Mouse (Mus musculus) gonadal fat pad, adult 2 months (tissue): ENCODE results near the gene Plet1. TPM values are rescaled to one million over a fixed set of nuclear protein-coding genes. Genes with fewer than 3 reads are reported as not detected.
A peak's percentile ranks its signal among the peaks of the same experiment; 100 is the strongest.

ENCODE experiments used
- DNase-seq: peaks from one replicate; pipeline ENCODE4 v3.0.0-alpha.2; 2012; ENCODE audit warnings: low read depth
- polyA plus RNA-seq: library from polyadenylated mRNA; depleted of rRNA; stranded (reverse); fragments of >200 nt; gene quantifications from 2 replicates; pipeline ENCODE4 v1.2.3, GENCODE M21; 2012

Gene Plet1
- polyA plus RNA-seq, 1 experiment = 33.1 TPM

DNA sequence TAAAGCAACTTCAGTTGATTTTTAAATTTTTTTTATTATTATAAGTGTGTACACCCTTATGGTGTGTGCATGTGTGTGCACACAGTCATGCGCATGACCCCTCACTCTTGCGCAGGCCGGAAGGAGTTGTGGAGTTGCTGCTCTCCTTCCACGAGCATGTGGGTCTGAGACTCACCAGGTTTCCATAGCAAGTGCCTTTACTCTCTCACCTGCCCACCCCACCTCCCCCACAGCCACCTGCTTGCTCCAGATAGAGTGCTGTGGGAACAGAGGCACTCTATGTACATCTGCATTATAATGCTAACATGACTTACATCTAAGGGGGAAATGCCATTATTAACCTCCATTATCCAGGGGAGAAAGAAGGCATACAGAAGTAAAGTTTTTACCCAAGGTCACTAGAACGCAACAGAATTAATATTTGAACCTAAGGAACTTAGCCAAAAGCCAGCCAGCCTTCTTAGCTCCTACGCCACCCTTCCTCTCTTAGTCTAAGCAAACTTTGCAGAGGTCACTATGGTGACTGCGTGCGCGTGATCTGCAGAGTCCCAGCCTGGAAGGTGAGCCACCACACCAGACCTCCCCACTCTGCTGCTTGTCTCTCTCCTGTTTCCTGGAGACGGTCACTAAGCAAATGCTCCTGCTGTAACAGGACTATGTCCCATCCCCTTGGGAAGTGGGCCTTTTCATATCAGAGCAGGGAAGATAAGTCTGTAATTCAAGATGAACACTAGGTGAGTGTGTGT, 1.3 kb downstream of the Plet1 start:
- DNase-seq = no peak

DNA sequence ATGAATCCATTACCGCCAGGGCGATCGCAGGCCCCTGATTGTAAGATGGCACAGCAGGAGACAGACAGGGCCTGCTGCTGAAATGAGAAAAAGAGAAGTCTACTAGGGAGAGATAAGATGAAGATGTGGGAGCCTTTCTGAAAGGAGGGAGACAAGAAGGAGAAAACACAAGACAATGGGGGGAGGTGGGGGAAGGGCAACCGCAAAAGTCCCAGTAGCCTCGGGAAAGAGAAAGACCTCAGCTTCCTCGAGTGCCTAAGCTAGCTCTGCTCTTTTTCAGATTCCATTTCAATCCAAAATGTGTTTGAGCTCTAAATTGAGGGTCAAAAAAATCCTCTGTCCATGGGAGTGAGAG, 1.8 kb downstream of the Plet1 start:
- DNase-seq = no peak

DNA sequence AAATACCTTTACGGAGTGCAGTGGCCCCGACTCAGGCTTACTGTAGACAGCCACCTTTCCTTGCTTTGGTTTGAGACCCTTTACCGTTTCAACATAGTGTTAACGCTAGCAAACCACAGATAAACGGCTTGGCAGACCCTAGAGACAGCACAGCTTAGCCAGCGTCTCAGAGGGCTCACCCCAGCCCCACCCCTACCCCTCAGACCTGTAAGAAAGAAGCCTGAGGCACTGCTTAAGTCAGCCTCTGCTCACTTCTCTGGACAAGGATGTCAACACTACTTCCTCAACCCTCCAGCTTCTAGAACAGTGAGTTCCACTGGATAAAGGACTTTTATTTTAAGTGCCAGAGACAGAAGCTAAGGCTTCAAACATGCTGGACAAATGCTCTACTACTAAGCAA, 2.2 kb downstream of the Plet1 start:
- DNase-seq = no peak

DNA sequence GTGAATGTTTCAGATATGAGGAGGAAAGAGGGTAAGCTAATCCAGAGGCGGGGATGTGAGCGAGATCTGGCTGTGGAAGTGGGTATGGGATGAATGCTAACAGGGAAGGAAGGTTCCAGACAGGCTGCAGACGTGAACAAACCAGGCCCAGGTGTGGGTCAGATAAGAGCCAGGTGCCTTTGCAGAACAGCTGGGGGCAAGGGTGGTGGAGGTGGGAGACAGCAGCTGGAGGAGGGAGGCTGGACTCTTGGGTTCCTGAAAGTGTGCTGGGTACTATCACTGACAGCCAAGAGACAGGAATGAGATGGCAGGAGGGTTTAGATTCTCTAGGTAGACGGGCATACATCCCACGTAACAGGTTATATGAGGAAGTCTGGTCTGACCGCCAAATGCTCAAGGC, 2.8 kb downstream of the Plet1 start:
- DNase-seq = no peak

DNA sequence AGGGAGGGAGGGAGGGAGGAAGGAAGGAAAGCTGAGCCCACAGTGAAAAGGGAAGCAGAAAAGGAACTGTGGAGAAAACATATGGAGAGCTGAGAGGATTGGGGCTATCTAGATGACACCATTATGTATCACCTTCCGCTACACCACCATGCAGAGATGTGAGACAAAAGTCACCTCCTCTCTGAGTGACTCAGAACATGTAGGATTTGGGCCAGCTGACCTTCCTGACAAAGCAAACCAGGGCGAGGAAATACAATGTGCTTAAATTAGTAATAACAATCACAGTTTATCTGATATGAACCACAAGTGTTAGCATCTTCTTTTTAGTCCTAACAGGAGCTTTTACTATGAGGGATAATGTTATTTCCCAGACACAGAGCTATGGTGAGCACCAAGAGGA, 3.2 kb downstream of the Plet1 start:
- no peak for DNase-seq

DNA sequence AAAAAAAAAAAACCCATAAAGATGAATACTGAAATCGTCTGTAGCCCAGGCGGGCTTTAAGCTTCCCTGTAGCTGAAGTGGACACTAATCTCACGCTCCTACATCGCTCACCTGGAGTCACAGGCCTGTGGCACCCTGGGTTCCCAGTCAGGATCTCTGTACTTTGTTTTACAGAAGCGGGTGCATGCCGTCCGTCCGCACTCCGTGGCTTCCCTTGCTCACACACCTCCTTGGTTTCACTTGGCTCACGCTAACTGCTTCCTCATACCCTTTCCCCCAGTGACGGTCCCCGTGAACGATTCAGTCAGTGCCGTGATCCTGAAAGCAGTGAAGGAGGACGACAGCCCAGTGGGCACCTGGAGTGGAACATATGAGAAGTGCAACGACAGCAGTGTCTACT, 4.5 kb downstream of the Plet1 start:
- no peak for DNase-seq

DNA sequence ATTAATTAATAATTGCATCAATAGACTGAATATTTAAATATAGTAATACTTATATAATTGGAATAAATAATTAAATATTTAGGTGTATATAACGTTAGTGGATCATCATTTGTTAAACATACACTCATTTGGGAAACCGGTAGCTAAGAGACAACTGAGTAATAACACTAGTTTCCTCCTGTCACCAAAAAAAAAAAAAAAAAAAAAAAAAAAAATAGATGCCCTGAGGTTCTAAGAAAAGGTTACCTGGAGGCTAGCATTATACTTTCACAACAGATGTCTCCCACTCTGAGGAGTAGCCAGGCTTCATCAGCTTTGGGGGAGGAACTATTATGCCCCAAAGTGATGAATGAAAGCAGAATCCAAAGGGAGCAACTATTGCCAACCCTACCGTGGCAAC, 5.5 kb downstream of the Plet1 start:
- DNase-seq = no peak

DNA sequence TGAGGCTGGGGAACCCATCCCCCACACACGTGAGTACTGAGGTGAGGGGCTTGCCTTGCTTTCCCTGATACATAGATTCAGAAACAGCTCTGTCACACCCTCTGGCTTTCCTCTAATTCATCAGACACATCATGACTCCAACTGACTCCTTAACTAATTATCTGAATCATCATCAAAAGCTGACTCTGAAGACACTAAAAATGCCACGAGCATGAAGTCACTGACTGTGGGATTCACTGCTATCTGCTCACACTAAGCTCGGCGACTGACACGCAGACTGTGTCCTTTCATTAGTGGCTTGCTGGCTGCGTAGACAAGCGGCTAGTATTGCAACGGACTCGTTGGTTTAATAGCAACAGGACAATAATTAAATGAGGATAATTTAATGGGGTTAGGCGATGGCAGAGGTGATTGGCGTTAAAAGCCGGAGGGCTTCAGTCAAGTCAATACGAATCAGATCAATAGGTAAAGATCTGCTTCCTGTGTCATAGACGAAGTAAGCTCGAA, 6.2 kb downstream of the Plet1 start:
- no peak for DNase-seq

DNA sequence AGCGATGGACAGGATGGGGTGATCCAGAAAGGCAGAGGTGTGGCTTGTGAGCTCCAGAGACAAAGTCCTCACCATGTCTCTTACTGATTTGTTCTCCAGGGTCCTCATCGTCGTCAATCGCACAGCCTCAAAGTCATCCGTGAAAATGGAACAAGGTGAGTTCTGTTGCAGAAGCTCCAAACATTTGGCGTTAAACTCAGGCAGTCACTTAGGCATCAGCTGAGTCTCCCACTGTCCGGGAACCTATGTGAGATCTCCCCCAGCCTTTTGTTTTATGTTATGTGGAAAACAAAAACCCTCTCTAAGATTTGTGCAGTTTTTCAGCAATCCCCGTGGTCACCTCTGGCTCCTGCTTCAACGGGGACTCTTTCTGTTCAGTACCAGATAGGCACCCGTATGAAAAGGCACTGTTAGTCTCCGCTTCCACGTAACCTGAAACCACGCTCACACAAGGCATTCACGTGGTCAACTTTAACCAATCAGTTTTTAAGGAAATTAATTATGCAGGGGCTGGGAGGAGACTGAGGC, 6.7 kb downstream of the Plet1 start:
- DNase-seq = no peak

DNA sequence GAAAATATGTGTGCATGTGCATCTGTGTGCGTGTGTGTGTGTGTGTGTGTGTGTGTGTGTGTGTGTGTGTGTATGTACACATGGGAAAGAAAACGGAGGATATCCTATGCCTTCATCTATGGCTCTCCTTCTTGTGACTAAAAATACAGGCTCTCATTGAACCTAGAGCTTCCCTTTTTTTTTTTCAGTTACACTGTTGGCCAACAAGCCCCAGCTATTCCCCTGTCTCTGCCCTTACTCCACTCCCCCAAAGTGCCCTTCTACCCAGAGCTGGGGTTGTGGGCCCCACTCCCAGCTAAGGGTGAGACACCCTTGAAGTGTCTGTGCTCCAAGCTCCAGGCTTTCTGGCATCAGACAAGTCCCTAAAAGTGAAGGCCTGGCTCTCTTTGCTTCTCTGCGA, 8.6 kb downstream of the Plet1 start:
- DNase-seq = no peak

DNA sequence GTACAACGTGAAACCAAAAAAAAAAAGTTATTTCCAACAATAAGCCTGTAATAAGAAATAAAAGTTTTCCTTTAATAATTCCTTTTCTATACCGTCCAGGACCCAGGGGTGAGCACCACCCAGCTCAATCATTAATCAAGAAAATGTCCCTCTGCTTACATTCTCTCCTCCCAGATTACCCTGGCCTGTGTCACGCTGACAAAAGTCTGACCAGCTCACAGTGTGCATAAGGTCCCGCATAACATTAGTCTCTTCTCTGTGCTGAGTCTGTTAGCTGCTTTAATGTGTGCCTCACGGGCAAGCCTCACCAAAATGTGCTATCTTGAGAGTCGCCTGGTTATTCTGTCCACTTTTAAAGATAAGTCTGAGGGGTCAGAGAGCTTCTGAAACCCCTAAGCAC, 11.1 kb downstream of the Plet1 start:
- no peak for DNase-seq

DNA sequence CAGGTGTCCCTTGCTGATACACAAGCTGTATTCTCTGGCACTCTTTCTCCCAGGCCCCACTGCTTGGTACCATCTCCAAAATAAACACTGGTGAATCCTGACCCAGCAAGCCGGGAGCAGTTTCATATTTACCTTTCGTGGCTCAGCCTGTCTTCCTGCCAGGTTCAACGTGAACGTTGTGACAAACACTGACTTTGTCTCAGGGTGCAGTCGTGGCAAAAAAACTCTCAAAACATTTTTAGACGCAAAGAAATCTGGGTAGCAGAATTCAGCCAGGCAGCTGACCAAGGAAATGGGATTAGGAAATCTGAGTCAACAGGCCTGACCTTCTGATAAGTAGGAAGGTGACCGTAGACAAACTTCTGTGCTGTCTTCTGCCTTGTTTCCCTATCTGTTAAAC, 13.2 kb downstream of the Plet1 start:
- peak; percentile 85 for DNase-seq

DNA sequence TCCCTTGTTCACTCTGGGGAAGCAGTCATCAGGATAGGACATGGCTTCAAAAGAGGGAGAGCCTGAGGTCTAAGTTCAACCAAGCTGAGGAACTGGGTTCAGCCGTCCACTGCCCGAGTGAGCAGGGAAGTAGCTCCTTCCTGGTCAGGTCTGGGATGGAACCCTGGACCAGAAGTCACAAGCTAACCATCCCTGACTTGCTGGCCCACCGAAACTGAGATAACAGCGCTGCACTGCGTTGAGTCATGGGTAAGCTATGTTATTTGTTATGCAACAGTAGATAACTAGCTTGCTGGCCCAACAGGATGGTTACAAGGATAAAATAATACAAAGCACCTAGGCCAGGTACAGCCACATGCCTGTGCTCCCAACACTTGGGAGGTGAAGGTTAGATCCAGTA, 21.1 kb downstream of the Plet1 start:
- DNase-seq = no peak

DNA sequence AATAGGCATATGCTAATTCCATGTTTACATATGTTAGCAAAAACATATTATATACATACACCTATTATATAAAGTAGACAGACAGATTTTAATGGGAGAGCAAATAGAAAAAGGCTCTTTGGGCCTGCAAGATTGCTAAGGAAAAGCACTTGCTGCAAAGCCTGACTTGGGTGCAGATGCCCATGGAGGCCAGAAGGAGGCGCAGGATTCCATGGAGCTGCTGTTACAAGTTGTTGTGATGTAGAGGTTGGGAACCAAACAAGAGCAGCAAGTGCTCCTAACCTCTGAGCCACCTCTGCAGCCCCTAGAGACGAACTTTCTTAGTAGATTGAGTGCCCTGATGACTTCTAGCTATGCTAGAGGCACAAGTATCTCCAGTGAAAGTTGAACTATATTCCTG, 24.5 kb downstream of the Plet1 start:
- no peak for DNase-seq

DNA sequence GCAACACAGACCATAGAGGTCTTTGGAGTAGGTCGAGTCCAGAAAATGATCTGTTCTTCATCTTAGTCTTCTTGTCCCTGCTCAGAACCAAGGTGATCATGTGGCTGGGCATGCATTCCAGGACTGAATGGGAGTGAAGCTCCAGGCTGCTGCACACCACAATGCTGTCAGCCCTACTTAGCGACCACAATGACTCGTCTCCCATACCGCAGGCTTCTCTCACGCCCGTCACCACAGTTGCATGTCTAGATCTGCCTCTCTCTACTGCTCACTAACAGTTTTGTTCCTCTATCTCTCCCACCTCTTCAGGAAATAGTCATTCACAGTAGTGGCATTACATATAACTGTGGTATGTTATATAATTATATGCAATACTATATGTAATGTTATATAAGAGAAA, 26.4 kb downstream of the Plet1 start:
- no peak for DNase-seq

DNA sequence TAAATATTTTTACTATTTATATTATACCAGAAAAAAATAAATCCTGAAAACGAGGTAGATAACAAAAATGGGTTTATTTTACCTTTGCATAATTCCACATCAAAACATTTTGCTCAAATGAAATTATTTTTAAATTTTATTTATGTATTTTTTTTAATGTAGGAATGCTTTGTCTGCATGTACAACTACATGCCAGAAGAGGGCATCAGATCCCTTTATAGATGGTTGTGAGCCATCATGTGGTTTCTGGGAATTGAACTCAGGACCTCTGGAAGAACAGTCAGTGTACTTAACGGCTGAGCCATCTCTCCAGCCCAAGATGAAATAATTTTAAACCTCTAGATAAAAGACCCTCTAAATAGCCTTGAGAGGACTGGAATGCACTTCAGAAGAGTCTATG, 27.2 kb downstream of the Plet1 start:
- DNase-seq = no peak

DNA sequence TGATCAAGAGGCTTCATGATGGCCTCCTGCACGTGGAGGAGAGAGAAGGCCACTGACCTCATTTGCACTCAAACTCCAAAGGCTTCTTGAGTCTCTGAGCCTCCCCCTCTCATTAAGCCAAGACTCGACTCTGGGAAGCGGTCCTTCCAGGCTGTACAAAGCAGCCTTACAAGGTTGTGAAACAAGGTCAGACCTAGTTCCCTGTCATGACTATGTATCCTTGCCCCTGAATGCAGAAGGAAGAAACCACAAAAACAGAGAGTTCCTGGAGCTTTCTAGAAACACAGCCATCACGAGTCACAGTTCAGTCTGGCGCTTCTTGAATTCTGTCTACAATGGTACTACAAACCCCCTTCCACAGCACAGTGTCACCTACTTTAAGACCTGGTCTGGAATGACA, 28.2 kb downstream of the Plet1 start:
- DNase-seq = no peak

DNA sequence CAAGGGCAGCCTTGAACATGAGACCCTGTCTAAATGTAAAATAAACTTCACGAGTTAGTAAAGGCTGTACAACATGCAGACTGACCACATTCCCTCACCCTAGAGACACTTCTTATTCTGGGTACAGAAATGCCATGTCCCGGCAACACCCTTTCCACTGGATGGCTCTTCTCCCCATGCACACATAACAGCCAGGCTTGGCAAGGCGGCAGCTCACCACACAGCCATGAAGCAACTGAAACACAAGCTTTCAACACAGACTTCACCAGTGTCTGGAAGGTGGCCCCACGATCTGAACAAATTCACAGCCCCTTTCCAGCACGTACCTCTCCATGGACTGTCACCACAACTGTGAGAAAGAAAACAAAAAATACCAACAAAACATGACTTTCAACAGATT, 30.6 kb downstream of the Plet1 start:
- no peak for DNase-seq

DNA sequence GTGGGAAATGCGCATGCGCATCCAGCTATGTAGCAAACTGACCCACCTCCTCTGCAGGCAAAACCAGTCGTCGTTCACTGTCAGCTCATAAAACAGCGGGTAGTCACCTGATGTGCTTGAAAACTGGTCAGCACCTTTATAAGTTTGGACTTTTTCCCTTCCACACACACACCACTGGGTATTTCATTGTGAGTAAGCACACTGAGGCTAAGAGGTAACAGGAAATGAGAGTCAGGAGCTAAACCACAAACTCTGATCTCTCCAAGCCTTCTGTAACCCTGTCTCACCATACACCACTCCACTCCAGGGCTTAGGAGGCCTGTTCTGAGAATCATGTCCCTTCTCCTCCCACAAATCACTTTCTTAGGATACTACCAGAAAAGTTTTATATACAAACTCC, 31.3 kb downstream of the Plet1 start:
- no peak for DNase-seq

DNA sequence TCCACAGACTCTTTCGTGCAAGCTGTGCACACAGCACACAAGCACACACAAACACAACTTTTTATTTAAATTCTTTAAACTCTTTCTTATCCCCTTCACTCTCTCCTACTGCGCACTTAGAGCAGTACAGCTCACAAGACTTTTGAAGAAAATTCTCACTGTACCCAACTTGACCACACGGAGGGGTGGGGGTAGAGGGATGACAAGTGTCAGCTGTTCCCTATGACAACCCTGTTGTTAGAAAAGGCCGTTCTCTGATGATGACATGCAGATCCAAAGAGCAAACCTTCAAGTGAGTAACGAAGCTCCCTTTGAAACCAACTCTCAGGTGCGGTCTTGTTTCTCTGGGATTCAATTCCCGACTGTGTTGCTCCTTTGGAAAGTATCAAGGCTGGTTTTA, 33.5 kb downstream of the Plet1 start:
- no peak for DNase-seq

DNA sequence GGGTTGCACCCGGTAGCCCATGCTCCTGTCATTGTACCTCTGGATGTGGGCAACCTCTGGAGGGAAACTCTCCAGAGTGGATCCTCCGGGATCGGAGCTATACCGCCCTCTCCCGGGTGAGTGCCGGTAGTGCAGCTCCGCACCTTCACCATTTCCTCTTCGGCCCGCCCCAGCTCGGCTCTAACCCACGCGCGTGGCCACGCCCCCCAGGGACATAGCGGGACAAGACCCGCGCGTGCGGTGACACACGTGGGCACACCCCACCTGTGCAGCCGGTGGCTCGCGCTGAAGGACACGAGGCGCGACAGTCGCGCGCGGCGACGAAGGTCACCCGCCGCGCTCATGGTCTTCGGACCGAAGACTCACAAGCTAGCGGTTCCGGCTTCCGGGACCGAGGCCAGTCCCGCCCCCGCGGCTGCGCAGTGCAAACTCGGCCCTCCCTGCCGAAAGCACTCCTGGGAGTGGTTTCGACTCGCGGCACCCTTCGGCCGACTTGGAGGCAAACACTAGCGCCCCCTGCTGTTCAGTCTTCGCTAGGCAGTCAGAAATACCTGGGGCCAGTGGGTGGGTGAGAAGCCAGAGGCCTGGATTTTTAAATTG, 34.1 kb downstream of the Plet1 start, which contains the start of gene Pts:
Pts (minus strand) TSS at position 432 of the 600 bp plus-strand sequence.
- no peak for DNase-seq

DNA sequence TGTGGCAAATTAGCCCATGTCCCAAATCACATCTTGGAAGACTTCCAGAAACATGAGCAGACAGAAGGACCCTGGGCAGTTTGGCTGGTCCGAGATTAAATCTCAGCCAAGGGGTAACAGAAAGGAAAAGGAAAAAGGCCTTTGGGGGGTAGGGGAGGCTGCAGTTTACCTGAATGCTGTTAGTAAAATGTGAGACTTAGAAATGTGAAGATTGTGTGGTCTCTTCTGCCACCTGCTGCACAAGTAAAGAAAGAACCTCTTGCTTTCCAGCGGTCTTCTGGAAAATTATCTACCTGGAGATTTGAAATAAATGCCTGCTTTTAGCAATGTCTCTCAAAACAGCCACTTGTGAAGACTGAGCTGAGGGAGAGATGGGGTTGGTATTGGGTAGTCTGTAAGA, 36.6 kb downstream of the Plet1 start:
- DNase-seq = no peak

DNA sequence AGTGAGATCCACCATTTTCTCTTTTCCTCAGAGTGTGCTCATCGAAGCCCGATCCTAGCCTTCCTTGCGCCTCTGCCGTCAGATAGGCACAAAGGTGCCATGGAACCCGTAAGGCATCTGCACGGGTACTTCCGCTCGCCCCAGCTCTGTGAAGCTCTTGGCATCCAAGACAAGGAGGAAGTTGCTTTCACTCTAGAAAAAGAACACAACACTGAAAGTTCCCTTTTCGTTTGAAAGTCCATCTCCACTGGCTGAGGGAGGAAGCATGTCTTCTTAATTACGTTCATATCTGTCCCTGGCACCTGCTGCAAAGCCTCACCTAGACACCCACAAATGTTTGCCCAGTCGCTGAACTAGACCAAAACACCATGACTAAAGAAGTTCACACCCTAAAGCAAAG, 39.0 kb downstream of the Plet1 start:
- no peak for DNase-seq

DNA sequence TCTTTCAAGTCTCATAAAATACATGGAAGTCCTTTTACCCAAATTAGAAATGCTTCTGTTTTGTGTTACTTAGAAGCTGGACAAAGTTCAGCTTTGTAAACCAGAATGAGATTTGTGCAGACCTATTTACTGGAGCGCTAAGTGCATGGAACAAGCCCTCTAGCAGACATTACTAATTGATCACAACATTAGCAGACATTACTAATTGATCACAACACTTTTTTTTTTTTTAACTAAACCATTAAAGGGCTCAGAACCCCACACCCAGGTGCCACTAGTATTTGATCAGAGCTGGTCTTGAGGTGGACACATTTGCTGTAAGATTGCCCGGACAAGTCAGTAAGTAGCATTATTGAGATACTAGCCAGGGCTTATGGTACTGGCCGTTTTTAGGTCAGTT, 39.5 kb downstream of the Plet1 start:
- DNase-seq = no peak
